Mouse (Mus musculus) liver, embryonic 11.5 days (tissue): ENCODE data around the gene Catsperd. TPM values are rescaled to one million over a fixed set of nuclear protein-coding genes. Genes with fewer than 3 reads are reported as not detected.
"Not testable (repeated sequence)": the region's sequence is repeated elsewhere in the genome, so short reads cannot be mapped to it uniquely, and the experiment has no call there.

Source experiments
- ATAC-seq: fragments of 200-750 bp; cut with Nextera tagmentation; replicated peaks from 2 replicates; pipeline ENCODE4 v1.8.0; 2017; ENCODE audit warnings: moderate number of reproducible peaks, mild to moderate bottlenecking, moderate TSS enrichment, moderate library complexity; ENCODE audit not compliant: low FRiP score
- DNase-seq: peaks from one replicate; pipeline ENCODE4 v3.0.0-alpha.2; 2017; ENCODE audit warnings: low spot score
- H3K27ac ChIP-seq: fragments of 300-500 bp; sonication (generic); 2 replicates; pipeline ENCODE4 v1.5.1; 2014; ENCODE audit warnings: mild to moderate bottlenecking, low read depth, low read length, control low read depth
- H3K27me3 ChIP-seq: fragments of 300-500 bp; sonication (generic); replicated peaks from 2 replicates; pipeline ENCODE4 v1.6.1; 2014; ENCODE audit warnings: low read length, mixed read lengths; ENCODE audit not compliant: control insufficient read depth, insufficient read depth
- H3K36me3 ChIP-seq: fragments of 300-500 bp; sonication (generic); 2 replicates; pipeline ENCODE4 v1.6.1; 2014; ENCODE audit warnings: mild to moderate bottlenecking, low read length, moderate library complexity, mixed read lengths; ENCODE audit not compliant: control insufficient read depth, insufficient read depth
- H3K4me1 ChIP-seq: fragments of 300-500 bp; sonication (generic); replicated peaks from 2 replicates; pipeline ENCODE4 v1.6.1; 2014; ENCODE audit warnings: low read length, mixed read lengths; ENCODE audit not compliant: control insufficient read depth, insufficient read depth
- H3K4me2 ChIP-seq: fragments of 300-500 bp; sonication (generic); 2 replicates; pipeline ENCODE4 v1.6.1; 2014; ENCODE audit warnings: mild to moderate bottlenecking, control low read depth, moderate library complexity
- H3K4me3 ChIP-seq: fragments of 300-500 bp; sonication (generic); 2 replicates; pipeline ENCODE4 v1.5.1; 2014; ENCODE audit warnings: low read depth, low read length, control low read depth
- H3K9ac ChIP-seq: fragments of 300-500 bp; sonication (generic); 2 replicates; pipeline ENCODE4 v1.6.1; 2014; ENCODE audit warnings: low read depth, low read length, control low read depth
- H3K9me3 ChIP-seq: fragments of 300-500 bp; sonication (generic); 2 replicates; pipeline ENCODE4 v1.6.1; 2016; ENCODE audit warnings: low read length, inconsistent platforms, mixed read lengths; ENCODE audit not compliant: control insufficient read depth
- WGBS: fragments of 180-500 bp; shearing (Covaris S2); extraction: QIAGEN DNeasy Blood & Tissue Kit; methylation state at CpG from one replicate; pipeline ENCODE4 v1.1.7; 2014; 5-methylcytosine and 5-hydroxymethylcytosine counted together
- polyA plus RNA-seq: library from polyadenylated mRNA; unstranded; fragments of >200 nt; fragmentation: Nextera tagmentation; extraction: Ambion mirVana; gene quantifications from 2 replicates; pipeline ENCODE4 v1.2.1, GENCODE M21; 2014

Catsperd gene
- polyA plus RNA-seq, 1 experiment from 2014 or later, result 0.64 TPM

- H3K36me3 ChIP-seq, result peaks cover 59% of the 10 kb centered on the region
- WGBS, result 80% methylated on average over 11 of the region's 11 CpGs
- peak overlapping the region; percentile 82 for H3K4me3 ChIP-seq
- peaks cover 32% of the 10 kb centered on the region for H3K4me1 ChIP-seq
- no peak for ATAC-seq
- DNase-seq, result no peak
- H3K27me3 ChIP-seq, result no peaks in the 10 kb centered on the region
- H3K27ac ChIP-seq, result peak overlapping the region; percentile 25; the same call in 1 of the 2 replicates
- H3K4me2 ChIP-seq, result peak overlapping the region; percentile 99
- peak overlapping the region; percentile 90 for H3K9ac ChIP-seq
- H3K9me3 ChIP-seq, result no peaks in the 10 kb centered on the region
Observed at GRCm38 (mm10) chr17:56615136-56615784, 12.7 kb upstream of the Catsperd start.

GRCm38 (mm10) chr17:56615792-56616191 is 12.2 kb upstream of the Catsperd start:
- DNase-seq, result no peak
- no peaks in the 10 kb centered on the region for H3K27me3 ChIP-seq
- no peak overlapping the region for H3K9ac ChIP-seq
- ATAC-seq, result no peak
- H3K4me1 ChIP-seq, result peaks cover 30% of the 10 kb centered on the region
- no peaks in the 10 kb centered on the region for H3K9me3 ChIP-seq
- no peak overlapping the region for H3K27ac ChIP-seq
- WGBS, result 81% methylated on average over 4 of the region's 4 CpGs
- H3K36me3 ChIP-seq, result peaks cover 65% of the 10 kb centered on the region
- peak overlapping the region; percentile 22; the same call in 1 of the 2 replicates for H3K4me2 ChIP-seq
- peak overlapping the region; percentile 22; the same call in 1 of the 2 replicates for H3K4me3 ChIP-seq

GRCm38 (mm10) chr17:56616725-56617124 is 11.2 kb upstream of the Catsperd start:
- H3K9me3 ChIP-seq, result no peaks in the 10 kb centered on the region
- no peak overlapping the region for H3K9ac ChIP-seq
- H3K36me3 ChIP-seq, result peaks cover 68% of the 10 kb centered on the region
- ATAC-seq (no peak), DNase-seq (no peak)
- H3K27me3 ChIP-seq, result no peaks in the 10 kb centered on the region
- WGBS, result 75% methylated on average over 3 of the region's 3 CpGs
- H3K4me3 ChIP-seq, result no peak overlapping the region
- peaks cover 22% of the 10 kb centered on the region for H3K4me1 ChIP-seq
- 0 out of 2 replicates have a peak overlapping the region, but pooled peaks have one; percentile 8 for H3K27ac ChIP-seq
- no peak overlapping the region for H3K4me2 ChIP-seq

- WGBS, result 92% methylated on average over 8 of the region's 8 CpGs
- H3K4me3 ChIP-seq, result no peak overlapping the region
Observed at GRCm38 (mm10) chr17:56617628-56618027, 10.3 kb upstream of the Catsperd start.

GRCm38 (mm10) chr17:56625495-56625894 is 2.4 kb upstream of the Catsperd start:
- Histone ChIP-seq H3K4me3 (peak overlapping the region; percentile 86), H3K27me3 (no peaks in the 10 kb centered on the region), H3K4me2 (peak overlapping the region; percentile 95), H3K9me3 (no peaks in the 10 kb centered on the region), H3K9ac (peak overlapping the region; percentile 86), H3K4me1 (peaks cover 16% of the 10 kb centered on the region; the same call in 1 of the 2 replicates), H3K27ac (no peak overlapping the region), H3K36me3 (peaks cover 23% of the 10 kb centered on the region)
- ATAC-seq (no peak), DNase-seq (no peak)
- WGBS, result 62% methylated on average over 3 of the region's 3 CpGs

More at GRCm38 (mm10) chr17:56617628-56618027, 10.3 kb upstream of the Catsperd start:
- Histone ChIP-seq H3K9ac (no peak overlapping the region), H3K4me2 (no peak overlapping the region), H3K27ac (no peak overlapping the region), H3K27me3 (no peaks in the 10 kb centered on the region), H3K4me1 (peaks cover 15% of the 10 kb centered on the region), H3K36me3 (peaks cover 74% of the 10 kb centered on the region), H3K9me3 (no peaks in the 10 kb centered on the region)
- DNase-seq (no peak), ATAC-seq (no peak)

- H3K4me1 ChIP-seq, result peaks cover 16% of the 10 kb centered on the region; the same call in 1 of the 2 replicates
- DNase-seq (peak; percentile 45), ATAC-seq (no peak; the same call in 1 of the 2 replicates)
- peak overlapping the region; percentile 86 for H3K4me3 ChIP-seq
- H3K27me3 ChIP-seq, result no peaks in the 10 kb centered on the region
- under 1% methylated on average over 32 of the region's 32 CpGs for WGBS
- peak overlapping the region; percentile 95 for H3K4me2 ChIP-seq
- peak overlapping the region; percentile 64 for H3K27ac ChIP-seq
- no peaks in the 10 kb centered on the region for H3K9me3 ChIP-seq
- H3K9ac ChIP-seq, result peak overlapping the region; percentile 86
- peaks cover 18% of the 10 kb centered on the region; the same call in 1 of the 2 replicates for H3K36me3 ChIP-seq
Observed at GRCm38 (mm10) chr17:56626260-56626659, 1.7 kb upstream of the Catsperd start.

GRCm38 (mm10) chr17:56626754-56627470 is 1.0 kb upstream of the Catsperd start, which contains the start of gene Lonp1:
Gene Lonp1 (minus strand): TSS chr17:56626887.
- peak within 1 kb of the TSS; percentile 86 for H3K9ac ChIP-seq
- peaks cover 16% of the 10 kb centered on the region; the same call in 1 of the 2 replicates for H3K4me1 ChIP-seq
- peak within 1 kb of the TSS; percentile 95 for H3K4me2 ChIP-seq
- H3K27me3 ChIP-seq, result no peaks in the 10 kb centered on the region
- peak; percentile 99 for DNase-seq
- WGBS, result under 1% methylated on average over 51 of the region's 51 CpGs
- peaks cover 14% of the 10 kb centered on the region; the same call in 1 of the 2 replicates for H3K36me3 ChIP-seq
- no peaks in the 10 kb centered on the region for H3K9me3 ChIP-seq
- ATAC-seq, result peak; percentile 88
- H3K4me3 ChIP-seq, result peak within 1 kb of the TSS; percentile 86
- H3K27ac ChIP-seq, result peak within 1 kb of the TSS; percentile 64

- not testable (repeated sequence) for H3K4me2 ChIP-seq, H3K9me3 ChIP-seq, H3K9ac ChIP-seq, H3K27ac ChIP-seq, H3K36me3 ChIP-seq, H3K27me3 ChIP-seq, H3K4me3 ChIP-seq, DNase-seq, ATAC-seq
- WGBS, result 85% methylated on average over 27 of the region's 27 CpGs
- H3K4me1 ChIP-seq, result peaks cover 11% of the 10 kb centered on the region; the same call in 1 of the 2 replicates
Observed at GRCm38 (mm10) chr17:56629800-56630781, 2.1 kb downstream of the Catsperd start.
